Mouse (Mus musculus) lung, postnatal 4 days (tissue): ENCODE measurements around the gene Kcnmb4.

ENCODE experiments used
- DNase-seq, 2 experiments: peaks; one replicate each; pipeline ENCODE4 v3.0.0; 2021

Kcnmb4 gene

GRCm38 (mm10) chr10:116397573-116397972 is 76.1 kb downstream of the Kcnmb4 start:
- DNase-seq: no peak

DNA sequence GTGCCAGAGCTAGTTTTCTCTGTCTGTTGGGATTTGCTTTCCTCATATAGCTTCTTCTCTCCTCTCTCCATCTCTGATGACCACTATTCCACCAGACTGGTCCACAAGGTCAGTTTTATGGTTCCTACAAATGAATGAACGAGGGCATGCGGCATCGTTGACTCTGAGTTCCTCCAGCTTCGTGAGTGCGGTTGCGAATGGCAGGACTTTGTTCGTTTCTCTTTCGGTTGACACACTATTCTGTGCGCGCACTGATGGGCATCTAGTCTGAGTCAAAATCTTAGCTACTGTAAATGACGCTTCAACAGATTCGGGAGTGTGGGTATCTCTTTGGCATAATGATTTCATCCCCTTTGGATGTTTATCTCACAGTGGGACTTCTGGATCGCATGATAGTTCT is 76.7 kb downstream of the Kcnmb4 start:
- no peak for DNase-seq

- no peak for DNase-seq
Observed at GRCm38 (mm10) chr10:116396279-116396678, 77.4 kb downstream of the Kcnmb4 start.

- no peak for DNase-seq
Observed at GRCm38 (mm10) chr10:116394585-116394984, 79.1 kb downstream of the Kcnmb4 start.

DNA sequence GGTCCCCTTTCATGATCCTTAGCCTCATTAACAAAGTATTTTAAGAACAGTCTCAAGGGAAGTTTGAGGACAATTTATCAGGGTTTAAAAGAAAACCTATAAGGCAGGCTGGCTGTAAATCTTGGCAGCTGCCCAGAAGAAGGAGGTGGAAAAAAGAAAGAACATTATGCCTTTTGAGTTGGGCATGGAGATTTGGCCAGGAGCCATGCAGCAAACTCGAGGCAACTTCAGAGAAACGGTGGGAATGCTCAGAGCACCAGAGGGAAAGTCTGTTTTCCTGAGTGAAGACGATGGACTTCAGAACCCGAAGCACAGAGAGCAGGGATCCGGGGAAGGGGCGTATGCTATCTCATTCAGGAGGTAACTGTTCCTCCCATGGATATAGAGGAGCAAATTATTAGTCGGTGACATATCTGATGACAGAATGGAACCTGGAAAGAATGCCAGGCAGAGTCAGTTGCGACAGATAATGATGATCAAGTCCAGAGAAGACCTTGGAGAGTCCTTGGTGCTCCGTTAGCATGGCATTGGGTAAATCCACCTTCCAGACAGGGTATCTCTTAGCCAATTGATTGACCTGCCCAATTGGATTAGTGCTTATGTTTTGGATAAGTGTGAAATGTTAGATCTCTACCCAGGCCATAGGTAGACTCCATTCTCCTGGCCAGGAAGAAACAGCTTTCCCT is 79.7 kb downstream of the Kcnmb4 start:
- no peak for DNase-seq

- no peak for DNase-seq
Observed at GRCm38 (mm10) chr10:116388840-116389239, 84.8 kb downstream of the Kcnmb4 start.

- DNase-seq: no peak
Observed at GRCm38 (mm10) chr10:116386391-116386885, 87.2 kb downstream of the Kcnmb4 start.

GRCm38 (mm10) chr10:116384401-116384800 is 89.3 kb downstream of the Kcnmb4 start:
- no peak for DNase-seq

- DNase-seq: no peak
Observed at GRCm38 (mm10) chr10:116382826-116383685, 90.6 kb downstream of the Kcnmb4 start.

DNA sequence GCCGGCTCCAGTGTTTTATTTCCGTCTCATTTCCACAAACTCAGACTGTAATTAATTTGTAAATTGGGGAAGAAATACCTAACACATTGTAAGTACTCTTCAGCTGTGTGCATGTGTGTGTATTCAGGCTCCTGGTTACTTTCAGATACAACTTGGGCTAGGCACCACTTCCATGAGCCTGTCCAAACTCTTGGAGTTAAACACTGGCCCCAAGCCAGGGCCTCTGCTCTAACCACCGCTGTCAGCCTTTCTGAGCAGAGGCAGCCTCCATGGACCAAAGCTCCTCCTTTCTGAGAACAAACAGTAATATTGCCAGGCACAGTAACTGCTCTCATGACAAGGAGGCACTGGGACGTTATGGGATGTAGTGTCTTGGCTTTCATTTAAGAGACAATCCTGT is 96.8 kb downstream of the Kcnmb4 start:
- DNase-seq: no peak

- DNase-seq: no peak
Observed at GRCm38 (mm10) chr10:116374111-116374510, 99.6 kb downstream of the Kcnmb4 start.

DNA sequence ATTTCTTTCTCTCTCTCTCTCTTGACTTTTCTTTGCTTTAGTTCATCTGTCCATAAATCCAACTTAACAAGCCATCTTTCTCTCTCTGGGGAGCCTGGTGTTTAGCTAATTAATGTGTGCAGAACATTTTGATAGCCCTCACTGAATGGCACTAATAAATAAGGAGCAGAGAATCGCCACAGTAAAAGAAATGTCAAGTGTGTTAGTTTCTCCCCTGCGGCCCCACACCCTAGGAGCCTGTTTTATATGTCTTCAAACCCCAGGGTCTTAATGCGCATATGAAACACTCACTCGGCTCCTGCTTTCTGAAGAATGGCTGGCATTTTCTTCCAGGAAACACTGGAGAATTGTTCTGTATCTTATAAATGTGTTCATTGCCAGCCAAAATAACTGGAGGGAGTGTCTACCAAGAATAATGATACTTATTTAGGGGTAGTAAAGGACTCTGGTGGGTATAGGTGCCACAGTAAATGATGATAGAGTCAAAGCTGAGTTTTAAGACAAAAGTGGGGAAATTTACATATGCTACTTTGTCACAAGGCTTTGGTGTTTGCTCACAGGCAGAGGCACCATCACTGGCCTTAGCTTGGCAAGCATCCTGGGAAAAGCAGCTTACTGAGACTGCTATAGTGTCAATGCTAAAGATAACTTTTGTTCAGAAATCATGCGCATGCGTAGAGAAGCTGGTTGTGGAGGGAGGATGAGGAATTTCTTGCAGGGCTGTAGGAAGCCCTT is 102.5 kb downstream of the Kcnmb4 start:
- DNase-seq: no peak
